Mouse (Mus musculus) neural tube, embryonic 11.5 days (tissue): ENCODE results near the gene Mageb5. TPM values are rescaled to one million over a fixed set of nuclear protein-coding genes. Genes with fewer than 3 reads are reported as not detected.
"Not testable (repeated sequence)": the region's sequence is repeated elsewhere in the genome, so short reads cannot be mapped to it uniquely, and the experiment has no call there.

Experiments
- ATAC-seq: fragments of 200-750 bp; cut with Nextera tagmentation; 2 replicates; pipeline ENCODE4 v1.8.0; 2017; ENCODE audit warnings: moderate number of reproducible peaks, mild to moderate bottlenecking, moderate TSS enrichment, moderate library complexity; ENCODE audit not compliant: insufficient read depth, low FRiP score, low TSS enrichment
- DNase-seq: peaks from one replicate; pipeline ENCODE4 v3.0.0-alpha.2; 2015; ENCODE audit warnings: low spot score
- H3K27ac ChIP-seq: fragments of 300-500 bp; sonication (generic); 2 replicates; pipeline ENCODE4 v1.5.1; 2014; ENCODE audit warnings: low read depth, mild to moderate bottlenecking, low read length
- H3K27me3 ChIP-seq: fragments of 300-500 bp; sonication (generic); 2 replicates; pipeline ENCODE4 v1.6.1; 2014; ENCODE audit warnings: mild to moderate bottlenecking, low read length, mixed read lengths; ENCODE audit not compliant: control insufficient read depth, insufficient read depth
- H3K36me3 ChIP-seq: fragments of 300-500 bp; sonication (generic); 2 replicates; pipeline ENCODE4 v1.6.1; 2014; ENCODE audit warnings: mild to moderate bottlenecking, low read length, moderate library complexity, mixed read lengths; ENCODE audit not compliant: control insufficient read depth, insufficient read depth
- H3K4me1 ChIP-seq: fragments of 300-500 bp; sonication (generic); 2 replicates; pipeline ENCODE4 v1.6.1; 2014; ENCODE audit warnings: low read length, mixed read lengths; ENCODE audit not compliant: control insufficient read depth, insufficient read depth
- H3K4me2 ChIP-seq: fragments of 300-500 bp; sonication (generic); 2 replicates; pipeline ENCODE4 v1.6.1; 2014; ENCODE audit warnings: low read depth, mild to moderate bottlenecking, moderate library complexity
- H3K4me3 ChIP-seq: fragments of 300-500 bp; sonication (generic); 2 replicates; pipeline ENCODE4 v1.5.1; 2014; ENCODE audit warnings: low read depth, low read length
- H3K9ac ChIP-seq: fragments of 300-500 bp; sonication (generic); 2 replicates; pipeline ENCODE4 v1.6.1; 2014; ENCODE audit warnings: mild to moderate bottlenecking, low read length
- H3K9me3 ChIP-seq: fragments of 300-500 bp; sonication (generic); 2 replicates; pipeline ENCODE4 v1.6.1; 2016; ENCODE audit warnings: low read length; ENCODE audit not compliant: control insufficient read depth
- WGBS: fragments of 180-500 bp; shearing (Covaris S2); extraction: QIAGEN DNeasy Blood & Tissue Kit; methylation state at CpG from one replicate; pipeline ENCODE4 v1.1.7; 2014; 5-methylcytosine and 5-hydroxymethylcytosine counted together
- polyA plus RNA-seq: library from polyadenylated mRNA; unstranded; fragments of >200 nt; fragmentation: Nextera tagmentation; extraction: Ambion mirVana; gene quantifications from 2 replicates; pipeline ENCODE4 v1.2.1, GENCODE M21; 2014

Mageb5 gene
- not detected in 2 replicates for polyA plus RNA-seq

DNA sequence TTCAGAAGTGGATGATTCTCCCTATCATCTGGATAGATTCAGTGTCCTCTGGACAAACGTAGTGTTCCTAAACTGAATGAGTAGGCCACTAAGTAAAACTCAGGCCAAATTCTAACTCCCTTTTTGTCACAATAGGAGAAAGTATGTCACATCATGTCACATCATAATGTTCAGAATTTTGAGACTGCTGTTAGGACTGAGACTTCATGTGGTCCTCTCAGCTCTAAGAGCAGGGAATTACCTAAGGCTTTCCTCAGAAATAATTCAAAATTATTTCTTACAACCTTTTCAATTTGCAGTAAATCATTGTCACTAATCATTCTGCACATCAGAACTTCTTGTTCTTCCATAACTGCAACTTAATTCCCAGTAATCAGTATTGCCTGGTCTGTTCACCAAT, at the start of gene Mageb5:
Gene Mageb5, minus strand, starts transcription at position 101 of the 400 bp plus-strand sequence.
- H3K4me2 ChIP-seq, H3K27me3 ChIP-seq, H3K27ac ChIP-seq, ATAC-seq, H3K36me3 ChIP-seq, H3K4me1 ChIP-seq, H3K9me3 ChIP-seq, H3K4me3 ChIP-seq, H3K9ac ChIP-seq, DNase-seq: not testable (repeated sequence)
- WGBS, result 68% methylated on average over 1 of the region's 1 CpGs

GRCm38 (mm10) chrX:91759591-91760226, 23.1 kb downstream of the Mageb5 start:
- WGBS, result no CpG with 5 or more reads among the region's 1 CpGs
- not testable (repeated sequence) for H3K4me1 ChIP-seq, H3K36me3 ChIP-seq, H3K27me3 ChIP-seq, DNase-seq, H3K4me3 ChIP-seq, H3K9me3 ChIP-seq, ATAC-seq, H3K4me2 ChIP-seq, H3K27ac ChIP-seq, H3K9ac ChIP-seq

Other genes starting within 250 kb of the Mageb5 start
- not detected in 2 replicates for gene 1700084M14Rik, start 207.1 kb downstream of the Mageb5 start, polyA plus RNA-seq
- not detected in 2 replicates for gene Gm14781, start 150.8 kb downstream of the Mageb5 start, polyA plus RNA-seq
- gene Mageb1, start 233.3 kb upstream of the Mageb5 start, polyA plus RNA-seq, result not detected in 2 replicates